Mouse (Mus musculus): ENCODE measurements around the gene Evl. TPM values are rescaled to one million over a fixed set of nuclear protein-coding genes. Genes with fewer than 3 reads are reported as not detected.
A peak's percentile ranks its signal among the peaks of the same experiment; 100 is the strongest.

The Evl gene
- polyA plus RNA-seq, 1 experiment from 2014 or later: 119 TPM

- no peaks in the 10 kb centered on the region for H3K9me3 ChIP-seq (ENCODE audit: control insufficient read depth, low read length)
- H3K4me2 ChIP-seq: no peak overlapping the region
- H3K27me3 ChIP-seq (ENCODE audit: control insufficient read depth, insufficient read depth, low read length): no peaks in the 10 kb centered on the region
- no peak overlapping the region for H3K4me3 ChIP-seq (ENCODE audit: low read depth, low read length)
- no peak overlapping the region for H3K27ac ChIP-seq (ENCODE audit: low read depth, low read length)
- H3K4me1 ChIP-seq (ENCODE audit: control insufficient read depth, insufficient read depth, low read length): no peaks in the 10 kb centered on the region
- H3K9ac ChIP-seq (ENCODE audit: low read length): no peak overlapping the region
- ATAC-seq (ENCODE audit: low FRiP score): no peak
- H3K36me3 ChIP-seq (ENCODE audit: control insufficient read depth, insufficient read depth, low read length): no peaks in the 10 kb centered on the region
- WGBS: 54% methylated on average over 2 of the region's 2 CpGs
- no peak for DNase-seq (ENCODE audit: low spot score, missing footprints)
These were observed 139.1 kb downstream of the Evl start for GRCm38 (mm10) chr12:108693592-108693991.

- Histone ChIP-seq H3K4me1 (ENCODE audit: control insufficient read depth, insufficient read depth, low read length) (no peaks in the 10 kb centered on the region), H3K4me3 (ENCODE audit: low read depth, low read length) (no peak overlapping the region)
These were observed 139.7 kb downstream of the Evl start for GRCm38 (mm10) chr12:108694223-108694622.

GRCm38 (mm10) chr12:108698697-108699471 is 144.4 kb downstream of the Evl start:
- H3K4me3 ChIP-seq (ENCODE audit: low read depth, low read length): no peak overlapping the region
- H3K4me2 ChIP-seq: no peak overlapping the region
- H3K9me3 ChIP-seq (ENCODE audit: control insufficient read depth, low read length): no peaks in the 10 kb centered on the region
- no peaks in the 10 kb centered on the region for H3K36me3 ChIP-seq (ENCODE audit: control insufficient read depth, insufficient read depth, low read length)
- no peak overlapping the region for H3K27ac ChIP-seq (ENCODE audit: low read depth, low read length)
- no peak for ATAC-seq (ENCODE audit: low FRiP score)
- DNase-seq (ENCODE audit: low spot score, missing footprints): no peak
- H3K9ac ChIP-seq (ENCODE audit: low read length): no peak overlapping the region
- peaks cover 25% of the 10 kb centered on the region for H3K27me3 ChIP-seq (ENCODE audit: control insufficient read depth, insufficient read depth, low read length)
- 83% methylated on average over 11 of the region's 11 CpGs for WGBS
- H3K4me1 ChIP-seq (ENCODE audit: control insufficient read depth, insufficient read depth, low read length): peaks cover 2% of the 10 kb centered on the region; the same call in 1 of the 2 replicates

More at GRCm38 (mm10) chr12:108694223-108694622, 139.7 kb downstream of the Evl start:
- DNase-seq (ENCODE audit: low spot score, missing footprints) (no peak), ATAC-seq (ENCODE audit: low FRiP score) (no peak)
- Histone ChIP-seq H3K4me2 (no peak overlapping the region), H3K27me3 (ENCODE audit: control insufficient read depth, insufficient read depth, low read length) (no peaks in the 10 kb centered on the region), H3K36me3 (ENCODE audit: control insufficient read depth, insufficient read depth, low read length) (no peaks in the 10 kb centered on the region), H3K9me3 (ENCODE audit: control insufficient read depth, low read length) (no peaks in the 10 kb centered on the region), H3K9ac (ENCODE audit: low read length) (no peak overlapping the region), H3K27ac (ENCODE audit: low read depth, low read length) (no peak overlapping the region)
- 64% methylated on average over 1 of the region's 1 CpGs for WGBS

GRCm38 (mm10) chr12:108699576-108699975 is 145.1 kb downstream of the Evl start:
- H3K9ac ChIP-seq (ENCODE audit: low read length): no peak overlapping the region
- H3K4me3 ChIP-seq (ENCODE audit: low read depth, low read length): no peak overlapping the region
- peaks cover 25% of the 10 kb centered on the region for H3K27me3 ChIP-seq (ENCODE audit: control insufficient read depth, insufficient read depth, low read length)
- DNase-seq (ENCODE audit: low spot score, missing footprints) (no peak), ATAC-seq (ENCODE audit: low FRiP score) (no peak)
- no peaks in the 10 kb centered on the region for H3K9me3 ChIP-seq (ENCODE audit: control insufficient read depth, low read length)
- WGBS: 84% methylated on average over 10 of the region's 10 CpGs
- no peak overlapping the region for H3K27ac ChIP-seq (ENCODE audit: low read depth, low read length)
- no peak overlapping the region for H3K4me2 ChIP-seq
- peaks cover 2% of the 10 kb centered on the region; the same call in 1 of the 2 replicates for H3K4me1 ChIP-seq (ENCODE audit: control insufficient read depth, insufficient read depth, low read length)
- H3K36me3 ChIP-seq (ENCODE audit: control insufficient read depth, insufficient read depth, low read length): no peaks in the 10 kb centered on the region

GRCm38 (mm10) chr12:108700037-108700436 is 145.5 kb downstream of the Evl start:
- WGBS: 79% methylated on average over 5 of the region's 5 CpGs
- H3K9ac ChIP-seq (ENCODE audit: low read length): no peak overlapping the region
- ATAC-seq (ENCODE audit: low FRiP score): no peak

GRCm38 (mm10) chr12:108701221-108701620 is 146.7 kb downstream of the Evl start:
- 69% methylated on average over 2 of the region's 2 CpGs for WGBS
- peaks cover 2% of the 10 kb centered on the region; the same call in 1 of the 2 replicates for H3K4me1 ChIP-seq (ENCODE audit: control insufficient read depth, insufficient read depth, low read length)
- no peaks in the 10 kb centered on the region for H3K36me3 ChIP-seq (ENCODE audit: control insufficient read depth, insufficient read depth, low read length)
- peaks cover 25% of the 10 kb centered on the region for H3K27me3 ChIP-seq (ENCODE audit: control insufficient read depth, insufficient read depth, low read length)
- H3K4me3 ChIP-seq (ENCODE audit: low read depth, low read length): no peak overlapping the region
- no peak overlapping the region for H3K9ac ChIP-seq (ENCODE audit: low read length)
- DNase-seq (ENCODE audit: low spot score, missing footprints) (no peak), ATAC-seq (ENCODE audit: low FRiP score) (no peak)
- no peak overlapping the region for H3K27ac ChIP-seq (ENCODE audit: low read depth, low read length)
- no peaks in the 10 kb centered on the region for H3K9me3 ChIP-seq (ENCODE audit: control insufficient read depth, low read length)
- H3K4me2 ChIP-seq: no peak overlapping the region

More at GRCm38 (mm10) chr12:108700037-108700436, 145.5 kb downstream of the Evl start:
- Histone ChIP-seq H3K27me3 (ENCODE audit: control insufficient read depth, insufficient read depth, low read length) (peaks cover 25% of the 10 kb centered on the region), H3K36me3 (ENCODE audit: control insufficient read depth, insufficient read depth, low read length) (no peaks in the 10 kb centered on the region), H3K4me3 (ENCODE audit: low read depth, low read length) (no peak overlapping the region), H3K4me2 (no peak overlapping the region), H3K9me3 (ENCODE audit: control insufficient read depth, low read length) (no peaks in the 10 kb centered on the region), H3K27ac (ENCODE audit: low read depth, low read length) (no peak overlapping the region), H3K4me1 (ENCODE audit: control insufficient read depth, insufficient read depth, low read length) (peaks cover 2% of the 10 kb centered on the region; the same call in 1 of the 2 replicates)
- no peak for DNase-seq (ENCODE audit: low spot score, missing footprints)

- 2% methylated on average over 32 of the region's 32 CpGs for WGBS
- no peak for ATAC-seq (ENCODE audit: low FRiP score)
- DNase-seq (ENCODE audit: low spot score, missing footprints): no peak
- no peaks in the 10 kb centered on the region for H3K36me3 ChIP-seq (ENCODE audit: control insufficient read depth, insufficient read depth, low read length)
- peak within 1 kb of the TSS; percentile 3; the same call in 1 of the 2 replicates for H3K4me3 ChIP-seq (ENCODE audit: low read depth, low read length)
- H3K27ac ChIP-seq (ENCODE audit: low read depth, low read length): no peak within 1 kb of the TSS
- peak within 1 kb of the TSS; percentile 19 for H3K4me2 ChIP-seq
- peaks cover 25% of the 10 kb centered on the region for H3K27me3 ChIP-seq (ENCODE audit: control insufficient read depth, insufficient read depth, low read length)
- peaks cover 2% of the 10 kb centered on the region; the same call in 1 of the 2 replicates for H3K4me1 ChIP-seq (ENCODE audit: control insufficient read depth, insufficient read depth, low read length)
- no peak within 1 kb of the TSS for H3K9ac ChIP-seq (ENCODE audit: low read length)
- no peaks in the 10 kb centered on the region for H3K9me3 ChIP-seq (ENCODE audit: control insufficient read depth, low read length)
These were observed 147.7 kb downstream of the Evl start, which contains the start of gene Degs2 for GRCm38 (mm10) chr12:108702185-108702584. Gene Degs2 (minus strand): TSS chr12:108702315.

- peaks cover 2% of the 10 kb centered on the region; the same call in 1 of the 2 replicates for H3K4me1 ChIP-seq (ENCODE audit: control insufficient read depth, insufficient read depth, low read length)
- WGBS: 88% methylated on average over 6 of the region's 6 CpGs
- no peak overlapping the region for H3K27ac ChIP-seq (ENCODE audit: low read depth, low read length)
- no peaks in the 10 kb centered on the region for H3K9me3 ChIP-seq (ENCODE audit: control insufficient read depth, low read length)
- no peak overlapping the region for H3K4me2 ChIP-seq
- no peak for ATAC-seq (ENCODE audit: low FRiP score)
- H3K9ac ChIP-seq (ENCODE audit: low read length): no peak overlapping the region
- H3K36me3 ChIP-seq (ENCODE audit: control insufficient read depth, insufficient read depth, low read length): no peaks in the 10 kb centered on the region
- H3K27me3 ChIP-seq (ENCODE audit: control insufficient read depth, insufficient read depth, low read length): peaks cover 23% of the 10 kb centered on the region
- H3K4me3 ChIP-seq (ENCODE audit: low read depth, low read length): no peak overlapping the region
- no peak for DNase-seq (ENCODE audit: low spot score, missing footprints)
These were observed 151.0 kb downstream of the Evl start for GRCm38 (mm10) chr12:108705486-108705885.

GRCm38 (mm10) chr12:108706129-108706528 is 151.6 kb downstream of the Evl start:
- WGBS: 48% methylated on average over 7 of the region's 7 CpGs
- H3K27me3 ChIP-seq (ENCODE audit: control insufficient read depth, insufficient read depth, low read length): peaks cover 18% of the 10 kb centered on the region
- H3K9ac ChIP-seq (ENCODE audit: low read length): no peak overlapping the region
- peaks cover 2% of the 10 kb centered on the region; the same call in 1 of the 2 replicates for H3K4me1 ChIP-seq (ENCODE audit: control insufficient read depth, insufficient read depth, low read length)
- DNase-seq (ENCODE audit: low spot score, missing footprints) (no peak), ATAC-seq (ENCODE audit: low FRiP score) (no peak)
- no peaks in the 10 kb centered on the region for H3K9me3 ChIP-seq (ENCODE audit: control insufficient read depth, low read length)
- no peak overlapping the region for H3K27ac ChIP-seq (ENCODE audit: low read depth, low read length)
- H3K4me3 ChIP-seq (ENCODE audit: low read depth, low read length): no peak overlapping the region
- no peak overlapping the region for H3K4me2 ChIP-seq
- H3K36me3 ChIP-seq (ENCODE audit: control insufficient read depth, insufficient read depth, low read length): no peaks in the 10 kb centered on the region
